Mouse (Mus musculus): ENCODE results near the gene Gjb2.
"Not testable (repeated sequence)": the region's sequence is repeated elsewhere in the genome, so short reads cannot be mapped to it uniquely, and the experiment has no call there.

Gjb2 gene

GRCm38 (mm10) chr14:57104106-57105023 is at the start of gene Gjb2:
Gene Gjb2, minus strand, starts transcription at chr14:57104702.
- DNase-seq (ENCODE audit: low spot score): no peak

- peak; percentile 7 for DNase-seq (ENCODE audit: low spot score)
These were observed 41.2 kb upstream of the Gjb2 start for GRCm38 (mm10) chr14:57145741-57146140.

GRCm38 (mm10) chr14:57135265-57135664 is 30.8 kb upstream of the Gjb2 start:
- no peak for DNase-seq (ENCODE audit: low spot score)

GRCm38 (mm10) chr14:57133161-57133661 is 28.7 kb upstream of the Gjb2 start, which contains the start of gene Gjb6:
Gene Gjb6, minus strand, starts transcription at chr14:57133611.
- no peak for DNase-seq (ENCODE audit: low spot score)

- no peak for DNase-seq (ENCODE audit: low spot score)
These were observed 22.9 kb upstream of the Gjb2 start for GRCm38 (mm10) chr14:57127383-57127782.

- DNase-seq (ENCODE audit: low spot score): no peak
These were observed 17.8 kb upstream of the Gjb2 start for GRCm38 (mm10) chr14:57122295-57122694.

GRCm38 (mm10) chr14:57115823-57116544 is 11.5 kb upstream of the Gjb2 start, which contains the start of gene Gm4491:
Gene Gm4491, minus strand, starts transcription at chr14:57115883.
- DNase-seq (ENCODE audit: low spot score): peak; percentile 8

GRCm38 (mm10) chr14:57109194-57109593 is 4.7 kb upstream of the Gjb2 start:
- peak; percentile 37 for DNase-seq (ENCODE audit: low spot score)

GRCm38 (mm10) chr14:57107916-57108315 is 3.4 kb upstream of the Gjb2 start:
- no peak for DNase-seq (ENCODE audit: low spot score)

- no peak for DNase-seq (ENCODE audit: low spot score)
These were observed 2.6 kb upstream of the Gjb2 start for GRCm38 (mm10) chr14:57107091-57107490.

- DNase-seq (ENCODE audit: low spot score): no peak
These were observed 1.2 kb upstream of the Gjb2 start for GRCm38 (mm10) chr14:57105721-57106120.

- DNase-seq (ENCODE audit: low spot score): no peak
These were observed 609 bp upstream of the Gjb2 start for GRCm38 (mm10) chr14:57105111-57105510.

- DNase-seq (ENCODE audit: low spot score): no peak
These were observed 794 bp downstream of the Gjb2 start for GRCm38 (mm10) chr14:57103711-57104105.

- DNase-seq (ENCODE audit: low spot score): no peak
These were observed 1.4 kb downstream of the Gjb2 start for GRCm38 (mm10) chr14:57103121-57103520.

GRCm38 (mm10) chr14:57101623-57102022 is 2.9 kb downstream of the Gjb2 start:
- no peak for DNase-seq (ENCODE audit: low spot score)

- DNase-seq (ENCODE audit: low spot score): no peak
These were observed 8.6 kb downstream of the Gjb2 start for GRCm38 (mm10) chr14:57095855-57096254.

- peak; percentile 33 for DNase-seq (ENCODE audit: low spot score)
These were observed 11.5 kb downstream of the Gjb2 start for GRCm38 (mm10) chr14:57093029-57093428.

- no peak for DNase-seq (ENCODE audit: low spot score)
These were observed 14.5 kb downstream of the Gjb2 start for GRCm38 (mm10) chr14:57090001-57090400.

GRCm38 (mm10) chr14:57089107-57089506 is 15.4 kb downstream of the Gjb2 start:
- no peak for DNase-seq (ENCODE audit: low spot score)

- no peak for DNase-seq (ENCODE audit: low spot score)
These were observed 20.3 kb downstream of the Gjb2 start for GRCm38 (mm10) chr14:57084180-57084668.

- no peak for DNase-seq (ENCODE audit: low spot score)
These were observed 21.6 kb downstream of the Gjb2 start for GRCm38 (mm10) chr14:57082863-57083262.

GRCm38 (mm10) chr14:57075537-57075936 is 29.0 kb downstream of the Gjb2 start:
- DNase-seq (ENCODE audit: low spot score): no peak

GRCm38 (mm10) chr14:57069906-57070305 is 34.6 kb downstream of the Gjb2 start:
- not testable (repeated sequence) for DNase-seq (ENCODE audit: low spot score)
